Mouse (Mus musculus) limb, embryonic 15.5 days (tissue): ENCODE data around the gene Gm13271. TPM values are rescaled to one million over a fixed set of nuclear protein-coding genes. Genes with fewer than 3 reads are reported as not detected.
A peak's percentile ranks its signal among the peaks of the same experiment; 100 is the strongest.
"Not testable (repeated sequence)": the region's sequence is repeated elsewhere in the genome, so short reads cannot be mapped to it uniquely, and the experiment has no call there.

Experiments used
- ATAC-seq: fragments of 200-750 bp; cut with Nextera tagmentation; 2 replicates; pipeline ENCODE4 v1.8.0; 2017; ENCODE audit warnings: low read depth, moderate TSS enrichment; ENCODE audit not compliant: insufficient number of reproducible peaks, low FRiP score, low TSS enrichment
- H3K27ac ChIP-seq: fragments of 300-500 bp; sonication (generic); 2 replicates; pipeline ENCODE4 v1.5.1; 2015; ENCODE audit warnings: moderate library complexity, mild to moderate bottlenecking, inconsistent platforms
- H3K27me3 ChIP-seq: fragments of 300-500 bp; sonication (generic); 2 replicates; pipeline ENCODE4 v1.6.1; 2015; ENCODE audit warnings: inconsistent platforms
- H3K36me3 ChIP-seq: fragments of 300-500 bp; sonication (generic); 2 replicates; pipeline ENCODE4 v1.6.1; 2015; ENCODE audit warnings: inconsistent platforms
- H3K4me1 ChIP-seq: fragments of 300-500 bp; sonication (generic); 2 replicates; pipeline ENCODE4 v1.6.1; 2015; ENCODE audit warnings: inconsistent platforms
- H3K4me2 ChIP-seq: fragments of 300-500 bp; sonication (generic); 2 replicates; pipeline ENCODE4 v1.6.1; 2015; ENCODE audit warnings: mild to moderate bottlenecking, inconsistent platforms
- H3K4me3 ChIP-seq: fragments of 300-500 bp; sonication (generic); 2 replicates; pipeline ENCODE4 v1.5.1; 2015; ENCODE audit warnings: mild to moderate bottlenecking, inconsistent platforms
- H3K9ac ChIP-seq: fragments of 300-500 bp; sonication (generic); 2 replicates; pipeline ENCODE4 v1.6.1; 2015; ENCODE audit warnings: inconsistent platforms
- H3K9me3 ChIP-seq: fragments of 300-500 bp; sonication (generic); 2 replicates; pipeline ENCODE4 v1.6.1; 2016; ENCODE audit warnings: inconsistent platforms
- WGBS: fragments of 180-500 bp; shearing (Covaris S2); methylation state at CpG from one replicate; pipeline ENCODE4 v1.1.7; 2015; 5-methylcytosine and 5-hydroxymethylcytosine counted together
- polyA plus RNA-seq: library from polyadenylated mRNA; unstranded; fragments of >200 nt; fragmentation: Nextera tagmentation; extraction: Ambion mirVana; gene quantifications from 2 replicates; pipeline ENCODE4 v1.2.1, GENCODE M21; 2015

Gene Gm13271
- polyA plus RNA-seq, 1 experiment from 2014 or later: not detected

DNA sequence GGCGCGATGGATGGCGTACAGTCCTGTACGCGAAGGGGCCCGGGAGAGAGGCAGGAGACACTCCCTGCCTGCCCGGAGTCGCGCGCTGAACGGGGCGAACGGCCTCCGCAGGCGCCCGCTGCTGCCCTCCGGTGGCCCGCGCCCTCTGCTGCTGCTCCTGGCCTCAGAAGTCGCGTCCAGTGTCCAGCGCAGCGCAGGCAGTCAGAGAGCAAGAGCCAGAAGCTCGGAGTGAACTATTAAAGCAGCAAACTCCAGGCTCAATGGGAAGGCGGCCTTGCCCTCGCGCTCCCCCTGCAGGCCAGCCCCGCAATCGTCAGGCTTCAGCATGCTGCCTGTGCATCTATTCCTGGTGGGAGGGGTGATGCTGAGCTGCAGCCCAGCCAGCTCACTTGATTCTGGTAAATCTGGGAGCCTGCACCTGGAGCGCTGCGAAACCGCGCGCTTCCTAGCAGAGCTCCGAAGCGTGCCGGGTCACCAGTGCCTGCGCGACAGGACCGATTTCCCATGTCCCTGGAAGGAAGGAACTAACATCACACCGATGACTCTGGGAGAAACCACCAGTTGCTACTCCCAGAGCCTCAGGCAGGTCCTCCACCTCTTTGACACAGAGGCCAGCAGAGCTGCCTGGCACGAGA, 8.8 kb downstream of the Gm13271 start:
- H3K27me3 ChIP-seq, H3K9ac ChIP-seq, H3K4me1 ChIP-seq, H3K9me3 ChIP-seq, H3K36me3 ChIP-seq, ATAC-seq: not testable (repeated sequence)
- peak overlapping the region; percentile 77; the same call in 1 of the 2 replicates for H3K27ac ChIP-seq
- peak overlapping the region; percentile 42 for H3K4me3 ChIP-seq
- 2% methylated on average over 30 of the region's 42 CpGs for WGBS
- H3K4me2 ChIP-seq: peak overlapping the region; percentile 51

- H3K27ac ChIP-seq, H3K36me3 ChIP-seq, H3K9me3 ChIP-seq, H3K27me3 ChIP-seq, H3K9ac ChIP-seq, H3K4me1 ChIP-seq, H3K4me3 ChIP-seq, H3K4me2 ChIP-seq, ATAC-seq: not testable (repeated sequence)
- no CpG with 5 or more reads among the region's 32 CpGs for WGBS
Measured at GRCm38 (mm10) chr4:88773534-88773933, 18.9 kb downstream of the Gm13271 start, which contains the start of gene Gm13290. Gene Gm13290, plus strand, starts transcription at chr4:88773834.

- no CpG with 5 or more reads among the region's 29 CpGs for WGBS
- H3K4me3 ChIP-seq, H3K9ac ChIP-seq, H3K4me1 ChIP-seq, H3K9me3 ChIP-seq, H3K27ac ChIP-seq, ATAC-seq, H3K36me3 ChIP-seq, H3K4me2 ChIP-seq, H3K27me3 ChIP-seq: not testable (repeated sequence)
Measured at GRCm38 (mm10) chr4:88776622-88777021, 22.0 kb downstream of the Gm13271 start, which contains the start of gene Gm13289. Gene Gm13289, plus strand, starts transcription at chr4:88776922.

DNA sequence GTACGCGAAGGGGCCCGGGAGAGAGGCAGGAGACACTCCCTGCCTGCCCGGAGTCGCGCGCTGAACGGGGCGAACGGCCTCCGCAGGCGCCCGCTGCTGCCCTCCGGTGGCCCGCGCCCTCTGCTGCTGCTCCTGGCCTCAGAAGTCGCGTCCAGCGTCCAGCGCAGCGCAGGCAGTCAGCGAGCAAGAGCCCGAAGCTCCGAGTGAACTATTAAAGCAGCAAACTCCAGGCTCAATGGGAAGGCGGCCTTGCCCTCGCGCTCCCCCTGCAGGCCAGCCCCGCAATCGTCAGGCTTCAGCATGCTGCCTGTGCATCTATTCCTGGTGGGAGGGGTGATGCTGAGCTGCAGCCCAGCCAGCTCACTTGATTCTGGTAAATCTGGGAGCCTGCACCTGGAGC, 24.9 kb downstream of the Gm13271 start, which contains the start of gene Gm13272:
TSS of gene Gm13272 (plus strand) at position 301 of the 400 bp plus-strand sequence.
- no CpG with 5 or more reads among the region's 29 CpGs for WGBS
- not testable (repeated sequence) for H3K4me2 ChIP-seq, H3K4me3 ChIP-seq, H3K9me3 ChIP-seq, H3K27ac ChIP-seq, H3K4me1 ChIP-seq, H3K36me3 ChIP-seq, H3K27me3 ChIP-seq, H3K9ac ChIP-seq, ATAC-seq

GRCm38 (mm10) chr4:88780320-88780719, 25.7 kb downstream of the Gm13271 start:
- not testable (repeated sequence) for H3K27me3 ChIP-seq, H3K4me2 ChIP-seq, H3K4me3 ChIP-seq, H3K36me3 ChIP-seq, H3K27ac ChIP-seq, ATAC-seq, H3K4me1 ChIP-seq, H3K9me3 ChIP-seq, H3K9ac ChIP-seq
- 44% methylated on average over 16 of the region's 18 CpGs for WGBS

GRCm38 (mm10) chr4:88781831-88782230, 27.2 kb downstream of the Gm13271 start, which contains the start of gene Ifnz:
Gene Ifnz, plus strand, starts transcription at chr4:88782131.
- not testable (repeated sequence) for H3K27me3 ChIP-seq, H3K9me3 ChIP-seq, H3K9ac ChIP-seq, ATAC-seq, H3K36me3 ChIP-seq, H3K4me1 ChIP-seq
- 16% methylated on average over 5 of the region's 7 CpGs for WGBS
- Histone ChIP-seq H3K4me3 (peak within 1 kb of the TSS; percentile 24; the same call in 1 of the 2 replicates), H3K27ac (peak within 1 kb of the TSS; percentile 65), H3K4me2 (peak within 1 kb of the TSS; percentile 34)

DNA sequence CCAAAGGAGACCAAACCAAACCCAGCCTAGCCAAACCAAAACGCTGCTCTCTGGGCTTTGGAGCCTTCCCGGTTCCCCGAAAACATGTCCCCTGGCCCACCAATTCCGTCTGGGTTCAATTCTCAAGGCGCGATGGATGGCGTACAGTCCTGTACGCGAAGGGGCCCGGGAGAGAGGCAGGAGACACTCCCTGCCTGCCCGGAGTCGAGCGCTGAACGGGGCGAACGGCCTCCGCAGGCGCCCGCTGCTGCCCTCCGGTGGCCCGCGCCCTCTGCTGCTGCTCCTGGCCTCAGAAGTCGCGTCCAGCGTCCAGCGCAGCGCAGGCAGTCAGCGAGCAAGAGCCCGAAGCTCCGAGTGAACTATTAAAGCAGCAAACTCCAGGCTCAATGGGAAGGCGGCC, 27.7 kb downstream of the Gm13271 start:
- H3K4me2 ChIP-seq: peak overlapping the region; percentile 34
- not testable (repeated sequence) for ATAC-seq
- whole genome bisulfite sequencing: 0% methylated on average over 10 of the region's 31 CpGs

DNA sequence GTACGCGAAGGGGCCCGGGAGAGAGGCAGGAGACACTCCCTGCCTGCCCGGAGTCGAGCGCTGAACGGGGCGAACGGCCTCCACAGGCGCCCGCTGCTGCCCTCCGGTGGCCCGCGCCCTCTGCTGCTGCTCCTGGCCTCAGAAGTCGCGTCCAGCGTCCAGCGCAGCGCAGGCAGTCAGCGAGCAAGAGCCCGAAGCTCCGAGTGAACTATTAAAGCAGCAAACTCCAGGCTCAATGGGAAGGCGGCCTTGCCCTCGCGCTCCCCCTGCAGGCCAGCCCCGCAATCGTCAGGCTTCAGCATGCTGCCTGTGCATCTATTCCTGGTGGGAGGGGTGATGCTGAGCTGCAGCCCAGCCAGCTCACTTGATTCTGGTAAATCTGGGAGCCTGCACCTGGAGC, 30.7 kb downstream of the Gm13271 start, which contains the start of gene Gm13276:
TSS of gene Gm13276 (plus strand) at position 301 of the 400 bp plus-strand sequence.
- H3K36me3 ChIP-seq, H3K27ac ChIP-seq, H3K4me2 ChIP-seq, ATAC-seq, H3K9me3 ChIP-seq, H3K4me1 ChIP-seq, H3K4me3 ChIP-seq, H3K27me3 ChIP-seq, H3K9ac ChIP-seq: not testable (repeated sequence)
- no CpG with 5 or more reads among the region's 27 CpGs for whole genome bisulfite sequencing

More for the DNA sequence above, 27.7 kb downstream of the Gm13271 start:
- peak overlapping the region; percentile 65 for H3K27ac ChIP-seq
- not testable (repeated sequence) for H3K27me3 ChIP-seq, H3K36me3 ChIP-seq, H3K4me1 ChIP-seq, H3K9me3 ChIP-seq, H3K9ac ChIP-seq
- H3K4me3 ChIP-seq: peak overlapping the region; percentile 24; the same call in 1 of the 2 replicates

DNA sequence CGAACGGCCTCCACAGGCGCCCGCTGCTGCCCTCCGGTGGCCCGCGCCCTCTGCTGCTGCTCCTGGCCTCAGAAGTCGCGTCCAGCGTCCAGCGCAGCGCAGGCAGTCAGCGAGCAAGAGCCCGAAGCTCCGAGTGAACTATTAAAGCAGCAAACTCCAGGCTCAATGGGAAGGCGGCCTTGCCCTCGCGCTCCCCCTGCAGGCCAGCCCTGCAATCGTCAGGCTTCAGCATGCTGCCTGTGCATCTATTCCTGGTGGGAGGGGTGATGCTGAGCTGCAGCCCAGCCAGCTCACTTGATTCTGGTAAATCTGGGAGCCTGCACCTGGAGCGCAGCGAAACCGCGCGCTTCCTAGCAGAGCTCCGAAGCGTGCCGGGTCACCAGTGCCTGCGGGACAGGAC, 33.7 kb downstream of the Gm13271 start, which contains the start of gene Gm13277:
TSS of gene Gm13277 (plus strand) at position 231 of the 400 bp plus-strand sequence.
- ATAC-seq, H3K9ac ChIP-seq, H3K4me2 ChIP-seq, H3K4me3 ChIP-seq, H3K36me3 ChIP-seq, H3K27me3 ChIP-seq, H3K9me3 ChIP-seq, H3K27ac ChIP-seq, H3K4me1 ChIP-seq: not testable (repeated sequence)
- whole genome bisulfite sequencing: 0% methylated on average over 2 of the region's 28 CpGs

DNA sequence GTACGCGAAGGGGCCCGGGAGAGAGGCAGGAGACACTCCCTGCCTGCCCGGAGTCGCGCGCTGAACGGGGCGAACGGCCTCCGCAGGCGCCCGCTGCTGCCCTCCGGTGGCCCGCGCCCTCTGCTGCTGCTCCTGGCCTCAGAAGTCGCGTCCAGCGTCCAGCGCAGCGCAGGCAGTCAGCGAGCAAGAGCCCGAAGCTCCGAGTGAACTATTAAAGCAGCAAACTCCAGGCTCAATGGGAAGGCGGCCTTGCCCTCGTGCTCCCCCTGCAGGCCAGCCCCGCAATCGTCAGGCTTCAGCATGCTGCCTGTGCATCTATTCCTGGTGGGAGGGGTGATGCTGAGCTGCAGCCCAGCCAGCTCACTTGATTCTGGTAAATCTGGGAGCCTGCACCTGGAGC, 36.6 kb downstream of the Gm13271 start, which contains the start of gene Gm13278:
TSS of gene Gm13278 (plus strand) at position 301 of the 400 bp plus-strand sequence.
- H3K27me3 ChIP-seq, H3K4me1 ChIP-seq, H3K27ac ChIP-seq, ATAC-seq, H3K4me3 ChIP-seq, H3K36me3 ChIP-seq, H3K4me2 ChIP-seq, H3K9me3 ChIP-seq, H3K9ac ChIP-seq: not testable (repeated sequence)
- no CpG with 5 or more reads among the region's 28 CpGs for WGBS

GRCm38 (mm10) chr4:88793936-88794675, 39.4 kb downstream of the Gm13271 start, which contains the start of gene Gm13275:
Gene Gm13275, plus strand, starts transcription at chr4:88794487.
- H3K9me3 ChIP-seq, H3K4me2 ChIP-seq, H3K27ac ChIP-seq, H3K27me3 ChIP-seq, H3K36me3 ChIP-seq, H3K9ac ChIP-seq, H3K4me1 ChIP-seq, ATAC-seq, H3K4me3 ChIP-seq: not testable (repeated sequence)
- WGBS: 0% methylated on average over 16 of the region's 52 CpGs

DNA sequence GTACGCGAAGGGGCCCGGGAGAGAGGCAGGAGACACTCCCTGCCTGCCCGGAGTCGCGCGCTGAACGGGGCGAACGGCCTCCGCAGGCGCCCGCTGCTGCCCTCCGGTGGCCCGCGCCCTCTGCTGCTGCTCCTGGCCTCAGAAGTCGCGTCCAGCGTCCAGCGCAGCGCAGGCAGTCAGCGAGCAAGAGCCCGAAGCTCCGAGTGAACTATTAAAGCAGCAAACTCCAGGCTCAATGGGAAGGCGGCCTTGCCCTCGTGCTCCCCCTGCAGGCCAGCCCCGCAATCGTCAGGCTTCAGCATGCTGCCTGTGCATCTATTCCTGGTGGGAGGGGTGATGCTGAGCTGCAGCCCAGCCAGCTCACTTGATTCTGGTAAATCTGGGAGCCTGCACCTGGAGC, 42.4 kb downstream of the Gm13271 start, which contains the start of gene Gm13279:
TSS of gene Gm13279 (plus strand) at position 301 of the 400 bp plus-strand sequence.
- not testable (repeated sequence) for H3K4me1 ChIP-seq, H3K27ac ChIP-seq, H3K9me3 ChIP-seq, ATAC-seq, H3K4me2 ChIP-seq, H3K9ac ChIP-seq, H3K36me3 ChIP-seq, H3K4me3 ChIP-seq, H3K27me3 ChIP-seq
- no CpG with 5 or more reads among the region's 28 CpGs for WGBS
